Mouse (Mus musculus) heart, postnatal 0 days (tissue): ENCODE data around the gene B3gntl1. TPM values are rescaled to one million over a fixed set of nuclear protein-coding genes. Genes with fewer than 3 reads are reported as not detected.

ENCODE experiments used
- ATAC-seq: fragments of 200-750 bp; cut with Nextera tagmentation; 2 replicates; pipeline ENCODE4 v1.8.0; 2017; ENCODE audit warnings: low read depth, moderate number of reproducible peaks, moderate library complexity; ENCODE audit not compliant: insufficient read depth
- DNase-seq: peaks from one replicate; pipeline ENCODE4 v3.0.0-alpha.2; 2016; ENCODE audit warnings: low spot score
- H3K27ac ChIP-seq: fragments of 300-500 bp; sonication (generic); 2 replicates; pipeline ENCODE4 v1.5.1; 2014; ENCODE audit warnings: low read depth, mild to moderate bottlenecking
- H3K27me3 ChIP-seq: fragments of 300-500 bp; sonication (generic); 2 replicates; pipeline ENCODE4 v1.6.1; 2014; ENCODE audit warnings: low read length, mixed read lengths; ENCODE audit not compliant: control insufficient read depth, insufficient read depth
- H3K36me3 ChIP-seq: fragments of 300-500 bp; sonication (generic); replicated peaks from 2 replicates; pipeline ENCODE4 v1.6.1; 2014; ENCODE audit warnings: low read length, mixed read lengths; ENCODE audit not compliant: control insufficient read depth, insufficient read depth
- H3K4me1 ChIP-seq: fragments of 300-500 bp; sonication (generic); 2 replicates; pipeline ENCODE4 v1.6.1; 2014; ENCODE audit warnings: antibody characterized with exemption; ENCODE audit not compliant: control insufficient read depth, insufficient read depth
- H3K4me2 ChIP-seq: fragments of 300-500 bp; sonication (generic); 2 replicates; pipeline ENCODE4 v1.6.1; 2014; ENCODE audit warnings: low read depth, mild to moderate bottlenecking, low read length, moderate library complexity
- H3K4me3 ChIP-seq: fragments of 300-500 bp; sonication (generic); 2 replicates; pipeline ENCODE4 v1.5.1; 2014; ENCODE audit warnings: low read depth, low read length
- H3K9ac ChIP-seq: fragments of 300-500 bp; sonication (generic); replicated peaks from 2 replicates; pipeline ENCODE4 v1.6.1; 2014; ENCODE audit warnings: low read depth, low read length, mixed read lengths
- H3K9me3 ChIP-seq: fragments of 300-500 bp; sonication (generic); replicated peaks from 2 replicates; pipeline ENCODE4 v1.6.1; 2016; ENCODE audit warnings: low read length; ENCODE audit not compliant: control insufficient read depth
- CTCF ChIP-seq: IDR thresholded peaks from 2 replicates; pipeline ENCODE4 v1.5.1; 2016; ENCODE audit warnings: antibody characterized with exemption, control low read depth, low read depth
- EP300 ChIP-seq: IDR thresholded peaks from 2 replicates; pipeline ENCODE4 v1.6.1; 2016; ENCODE audit warnings: antibody characterized with exemption, low read depth
- WGBS: fragments of 180-500 bp; shearing (Covaris S2); extraction: QIAGEN DNeasy Blood & Tissue Kit; methylation state at CpG from one replicate; pipeline ENCODE4 v1.1.7; 2014; 5-methylcytosine and 5-hydroxymethylcytosine counted together
- polyA plus RNA-seq: library from polyadenylated mRNA; unstranded; fragments of >200 nt; fragmentation: Nextera tagmentation; extraction: Ambion mirVana; gene quantifications from 2 replicates; pipeline ENCODE4 v1.2.1, GENCODE M21; 2015
- total RNA-seq: library from RNA; depleted of rRNA; stranded (reverse); fragments of >200 nt; gene quantifications from 2 replicates; pipeline ENCODE4 v1.2.3, GENCODE M21; 2014; ENCODE audit warnings: low replicate concordance

The B3gntl1 gene
- total and polyA plus RNA-seq, 2 experiments from 2014 or later = 4.3 to 4.7 TPM

DNA sequence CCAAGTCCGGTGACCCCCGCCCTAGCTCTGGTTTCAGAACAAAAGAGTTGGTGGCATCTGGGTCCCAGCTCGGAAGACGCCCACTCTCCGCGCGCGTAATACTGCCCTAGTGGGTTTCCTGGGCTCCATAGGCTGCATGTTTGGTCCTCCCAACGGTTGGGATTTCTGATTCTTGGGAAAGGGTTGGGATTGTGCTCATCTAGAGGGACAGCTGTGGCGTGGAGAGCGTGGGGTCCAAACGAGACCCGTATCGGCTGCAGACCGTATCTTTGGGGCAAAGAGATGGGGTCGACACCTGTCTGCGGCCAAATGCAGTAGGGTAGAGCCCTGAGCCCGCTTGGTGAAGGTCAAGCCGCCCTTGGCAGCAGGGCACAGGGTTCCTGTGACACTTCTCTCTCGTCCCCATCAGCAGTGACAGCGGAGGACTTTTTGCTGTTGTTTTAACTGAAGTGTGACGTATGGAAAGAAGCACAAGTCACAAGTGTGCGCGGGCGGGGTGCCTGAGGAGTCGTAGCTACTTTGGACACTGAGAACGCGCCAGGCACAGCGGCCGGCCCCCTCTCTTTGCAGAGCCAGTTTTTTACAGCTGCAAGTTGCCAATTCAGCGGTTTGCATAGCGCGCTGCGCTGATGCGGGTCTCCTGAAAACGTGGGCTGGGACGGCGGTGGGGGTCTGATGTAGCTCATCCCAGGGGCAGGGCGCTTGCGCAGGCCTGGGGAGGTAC lies 30.1 kb upstream of the B3gntl1 start:
- Histone ChIP-seq H3K27ac (peak overlapping the region; percentile 75), H3K27me3 (no peaks in the 10 kb centered on the region), H3K9ac (peak overlapping the region; percentile 66), H3K4me3 (peak overlapping the region; percentile 76), H3K9me3 (no peaks in the 10 kb centered on the region), H3K4me1 (peaks cover 17% of the 10 kb centered on the region), H3K4me2 (peak overlapping the region; percentile 96), H3K36me3 (no peaks in the 10 kb centered on the region)
- DNase-seq (peak; percentile 58), ATAC-seq (peak; percentile 24)
- TF ChIP-seq EP300 = no peak
- no peak for TF ChIP-seq CTCF
- WGBS = 2% methylated on average over 40 of the region's 40 CpGs

DNA sequence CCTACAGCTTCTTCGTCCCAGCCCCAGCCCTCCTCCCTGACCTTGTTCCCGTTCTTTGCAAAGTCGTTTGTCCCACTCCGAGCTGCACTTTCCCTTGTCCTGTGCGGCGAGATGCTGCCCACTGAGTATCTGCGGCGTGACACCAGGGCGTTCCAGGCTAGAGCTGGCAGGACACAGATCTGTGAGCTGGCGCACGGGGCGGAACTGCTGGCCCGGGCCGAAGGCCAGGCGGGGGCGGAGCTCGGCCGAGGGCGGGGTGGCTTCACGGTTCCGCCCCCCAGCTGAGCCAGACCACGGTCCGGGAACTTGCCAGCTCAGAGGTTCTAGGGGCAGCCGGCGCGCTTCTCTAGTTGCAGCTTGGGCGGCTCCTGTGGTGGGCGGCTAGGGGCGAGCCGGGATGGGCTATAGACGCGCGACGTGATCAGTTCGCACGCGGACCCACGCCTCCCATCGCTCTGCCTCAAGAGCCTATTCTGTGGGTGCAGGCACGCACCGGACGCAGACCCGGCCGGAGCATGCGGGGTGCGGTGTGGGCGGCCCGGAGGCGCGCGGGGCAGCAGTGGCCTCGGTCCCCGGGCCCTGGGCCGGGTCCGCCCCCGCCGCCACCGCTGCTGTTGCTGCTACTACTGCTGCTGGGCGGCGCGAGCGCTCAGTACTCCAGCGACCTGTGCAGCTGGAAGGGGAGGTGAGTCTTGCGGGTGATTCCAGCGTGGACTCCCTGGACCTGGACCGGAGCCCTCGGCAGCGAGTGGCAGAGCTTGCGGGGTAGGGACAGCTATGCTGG lies 29.4 kb upstream of the B3gntl1 start:
- under 1% methylated on average over 67 of the region's 69 CpGs for WGBS
- Histone ChIP-seq H3K4me3 (peak overlapping the region; percentile 76), H3K9me3 (no peaks in the 10 kb centered on the region), H3K9ac (peak overlapping the region; percentile 66), H3K4me2 (peak overlapping the region; percentile 96), H3K27me3 (no peaks in the 10 kb centered on the region), H3K27ac (peak overlapping the region; percentile 75), H3K4me1 (peaks cover 17% of the 10 kb centered on the region), H3K36me3 (no peaks in the 10 kb centered on the region)
- DNase-seq (peak; percentile 86), ATAC-seq (peak; percentile 96)
- no peak for TF ChIP-seq CTCF
- TF ChIP-seq EP300 = no peak

- no peak for DNase-seq
- peak within 1 kb of the TSS; percentile 76 for H3K4me3 ChIP-seq
- peak within 1 kb of the TSS; percentile 96 for H3K4me2 ChIP-seq
- peak within 1 kb of the TSS; percentile 66 for H3K9ac ChIP-seq
- 89% methylated on average over 5 of the region's 5 CpGs for WGBS
- no peaks in the 10 kb centered on the region for H3K27me3 ChIP-seq
- TF ChIP-seq EP300 (no peak), CTCF (no peak)
- H3K4me1 ChIP-seq = peaks cover 17% of the 10 kb centered on the region
- no peaks in the 10 kb centered on the region for H3K9me3 ChIP-seq
- H3K36me3 ChIP-seq = no peaks in the 10 kb centered on the region
- ATAC-seq = no peak
- peak within 1 kb of the TSS; percentile 75 for H3K27ac ChIP-seq
Measured at GRCm38 (mm10) chr11:121701244-121701643, 28.3 kb upstream of the B3gntl1 start, which contains the start of gene Metrnl. TSS of gene Metrnl (plus strand) at chr11:121701544.

GRCm38 (mm10) chr11:121698381-121698955 lies 25.5 kb upstream of the B3gntl1 start:
- Histone ChIP-seq H3K4me3 (no peak overlapping the region), H3K4me2 (no peak overlapping the region), H3K27ac (no peak overlapping the region), H3K36me3 (no peaks in the 10 kb centered on the region), H3K9ac (no peak overlapping the region), H3K4me1 (peaks cover 5% of the 10 kb centered on the region; the same call in 1 of the 2 replicates), H3K27me3 (no peaks in the 10 kb centered on the region), H3K9me3 (no peaks in the 10 kb centered on the region)
- TF ChIP-seq EP300 = no peak
- no peak for TF ChIP-seq CTCF
- DNase-seq (no peak), ATAC-seq (no peak)
- WGBS = 79% methylated on average over 5 of the region's 5 CpGs

DNA sequence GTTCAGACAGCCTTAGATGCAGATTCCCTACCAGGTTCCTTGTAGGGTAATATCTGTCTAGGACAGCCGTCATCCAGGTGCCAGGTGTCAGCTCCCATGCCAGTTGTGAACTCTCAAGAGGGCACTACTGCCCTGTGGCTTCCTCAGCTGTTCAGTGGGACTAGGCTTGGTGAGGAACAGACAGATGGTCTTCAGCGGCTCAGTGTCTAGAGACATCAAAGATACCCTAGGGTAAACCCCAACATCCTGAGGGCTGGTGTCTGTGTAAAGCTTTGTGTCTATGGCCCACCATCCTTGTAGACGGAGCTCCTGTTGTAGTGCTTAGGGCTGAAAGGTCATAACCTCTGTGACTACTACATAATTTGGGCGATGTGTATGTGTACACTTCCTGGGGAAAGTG lies 24.3 kb upstream of the B3gntl1 start:
- no peak overlapping the region for H3K4me2 ChIP-seq
- no peak overlapping the region for H3K9ac ChIP-seq
- no peaks in the 10 kb centered on the region for H3K9me3 ChIP-seq
- ATAC-seq (no peak), DNase-seq (no peak)
- no peak overlapping the region for H3K27ac ChIP-seq
- H3K4me3 ChIP-seq = no peak overlapping the region
- H3K27me3 ChIP-seq = no peaks in the 10 kb centered on the region
- 77% methylated on average over 4 of the region's 4 CpGs for WGBS
- no peaks in the 10 kb centered on the region for H3K36me3 ChIP-seq
- H3K4me1 ChIP-seq = peaks cover 3% of the 10 kb centered on the region; the same call in 1 of the 2 replicates
- TF ChIP-seq EP300 = no peak
- TF ChIP-seq CTCF = no peak
